Mouse (Mus musculus) ovary, adult 18-20 months (tissue): Measurements from ENCODE around the gene Gm29110.
"Not testable (repeated sequence)": the region's sequence is repeated elsewhere in the genome, so short reads cannot be mapped to it uniquely, and the experiment has no call there.

Experiments used
- DNase-seq: peaks from one replicate; pipeline ENCODE4 v3.0.0; 2022; ENCODE audit warnings: low spot score, mixed read lengths

Gm29110 gene

DNA sequence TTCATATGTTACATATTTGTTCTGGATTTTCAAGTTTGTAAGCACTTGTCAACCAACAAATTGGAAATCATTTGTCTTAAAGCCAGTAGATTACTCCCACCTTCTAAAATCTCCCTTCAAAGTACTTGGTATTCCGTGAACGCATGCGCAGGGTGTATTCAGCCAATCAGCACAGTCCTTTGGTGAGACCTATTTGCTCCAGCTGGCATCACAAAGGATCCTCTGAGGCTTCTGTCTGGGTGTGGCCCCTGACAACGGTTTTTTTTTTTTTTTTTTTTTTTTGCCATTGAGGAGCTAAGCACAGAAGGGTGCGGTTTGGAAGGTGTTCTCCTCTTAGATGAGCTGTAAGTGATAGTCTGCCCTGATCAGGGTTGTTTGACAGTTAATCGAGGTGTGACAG lies at the start of gene Gm29110:
Gene Gm29110 (plus strand): TSS at position 301 of the 400 bp plus-strand sequence.
- not testable (repeated sequence) for DNase-seq
